Mouse (Mus musculus): Measurements from ENCODE around the gene Mybl2. TPM values are rescaled to one million over a fixed set of nuclear protein-coding genes. Genes with fewer than 3 reads are reported as not detected.
"Not testable (repeated sequence)": the region's sequence is repeated elsewhere in the genome, so short reads cannot be mapped to it uniquely, and the experiment has no call there.

The Mybl2 gene
- under 1 TPM in 1 of 2 experiments, not detected in 1; 0.18 TPM for total RNA-seq (2021)
- long read RNA-seq, experiment 1, partial matches to known transcripts, result 0 of 1 reads
- long read RNA-seq, experiment 1, other reads (novel, unspliced or antisense), result 0 of 1 reads
- long read RNA-seq, experiment 2, result 0 reads

- peak; percentile 94 to 95 for DNase-seq
These were observed at the start of gene Mybl2 for GRCm38 (mm10) chr2:163054335-163054840. Mybl2 (plus strand) TSS chr2:163054687.

- no peak for DNase-seq
These were observed 47.2 kb upstream of the Mybl2 start for GRCm38 (mm10) chr2:163007299-163007698.

- DNase-seq, result peak; percentile 91 to 96
These were observed 37.4 kb upstream of the Mybl2 start, which contains the start of gene Ift52 for GRCm38 (mm10) chr2:163016916-163017743. Ift52 (plus strand) TSS chr2:163017354.

GRCm38 (mm10) chr2:163031289-163031688, 23.2 kb upstream of the Mybl2 start:
- DNase-seq, result no peak

GRCm38 (mm10) chr2:163031757-163032156, 22.7 kb upstream of the Mybl2 start:
- DNase-seq, result no peak

GRCm38 (mm10) chr2:163032622-163033021, 21.9 kb upstream of the Mybl2 start:
- DNase-seq, result no peak

GRCm38 (mm10) chr2:163039940-163040339, 14.5 kb upstream of the Mybl2 start:
- no peak for DNase-seq

- DNase-seq, result peak; percentile 61 to 83
These were observed 6.4 kb upstream of the Mybl2 start for GRCm38 (mm10) chr2:163048125-163048524.

- DNase-seq, result no peak
These were observed 5.4 kb upstream of the Mybl2 start for GRCm38 (mm10) chr2:163049116-163049515.

GRCm38 (mm10) chr2:163051691-163052090, 2.8 kb upstream of the Mybl2 start:
- DNase-seq, result no peak

- DNase-seq, result no peak
These were observed 2.4 kb upstream of the Mybl2 start for GRCm38 (mm10) chr2:163052101-163052500.

- no peak for DNase-seq
These were observed 1.7 kb upstream of the Mybl2 start for GRCm38 (mm10) chr2:163052826-163053225.

- peak in 1 of 2 experiments; percentile 7 for DNase-seq
These were observed 506 bp downstream of the Mybl2 start for GRCm38 (mm10) chr2:163054891-163055494.

- no peak for DNase-seq
These were observed 1.2 kb downstream of the Mybl2 start for GRCm38 (mm10) chr2:163055715-163056114.

GRCm38 (mm10) chr2:163056584-163056983, 2.1 kb downstream of the Mybl2 start:
- DNase-seq, result no peak

- DNase-seq, result not testable (repeated sequence)
These were observed 4.5 kb downstream of the Mybl2 start for GRCm38 (mm10) chr2:163058981-163059380.

- DNase-seq, result no peak
These were observed 6.1 kb downstream of the Mybl2 start for GRCm38 (mm10) chr2:163060630-163061029.

- no peak for DNase-seq
These were observed 7.0 kb downstream of the Mybl2 start for GRCm38 (mm10) chr2:163061203-163062118.

GRCm38 (mm10) chr2:163062119-163062508, 7.6 kb downstream of the Mybl2 start:
- no peak for DNase-seq

GRCm38 (mm10) chr2:163066326-163066725, 11.8 kb downstream of the Mybl2 start:
- DNase-seq, result no peak

- no peak for DNase-seq
These were observed 12.7 kb downstream of the Mybl2 start for GRCm38 (mm10) chr2:163067233-163067632.

GRCm38 (mm10) chr2:163070213-163070612, 15.7 kb downstream of the Mybl2 start:
- no peak for DNase-seq
